Mouse (Mus musculus) left cerebral cortex, adult 9 months (tissue): ENCODE results near the gene Olfr814.
"Not testable (repeated sequence)": the region's sequence is repeated elsewhere in the genome, so short reads cannot be mapped to it uniquely, and the experiment has no call there.

Experiments
- DNase-seq, 2 experiments: peaks; one replicate each; pipeline ENCODE4 v3.0.0; 2022; ENCODE audit warnings: low spot score in 2 of 2

The Olfr814 gene

DNA sequence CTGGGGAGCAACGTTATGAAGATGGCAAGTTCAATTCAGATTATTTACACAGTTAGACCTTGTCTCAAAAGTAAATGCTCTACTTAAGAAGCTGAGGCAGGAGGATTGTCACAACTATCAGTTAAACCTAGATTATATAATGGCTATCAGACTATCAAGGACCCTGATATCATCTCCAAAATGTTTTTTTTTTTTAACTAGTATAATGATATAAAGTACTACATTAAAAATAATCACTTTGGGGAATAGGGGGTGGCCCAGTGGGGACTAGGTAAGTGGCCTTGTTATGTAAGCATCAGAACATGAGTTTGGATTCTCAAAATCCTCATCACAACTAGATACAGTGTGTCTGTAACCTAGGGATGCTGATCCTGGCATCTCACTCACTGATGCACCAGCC is at the start of gene Olfr814:
Olfr814 (minus strand) TSS at position 101 of the 400 bp plus-strand sequence.
- not testable (repeated sequence) for DNase-seq

DNA sequence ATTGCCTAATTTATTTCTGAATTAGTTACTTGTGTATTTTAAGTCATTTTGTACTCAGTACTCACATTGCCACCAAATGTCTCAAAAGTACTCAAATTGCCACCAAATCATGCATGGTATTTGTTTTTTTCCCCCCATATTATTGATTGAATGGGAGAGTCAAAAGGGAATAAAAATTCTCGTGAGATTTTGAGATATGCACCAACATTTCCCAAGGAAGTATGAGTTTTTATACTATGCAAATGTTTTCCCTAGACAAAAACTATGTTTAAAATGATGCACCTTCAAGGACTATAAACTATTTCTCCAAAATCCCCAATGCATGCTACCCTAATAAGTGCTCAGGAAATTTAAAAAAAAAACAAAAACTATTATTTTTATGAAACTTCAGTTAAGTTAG is 35.8 kb upstream of the Olfr814 start, which contains the start of gene Olfr816:
Olfr816 (minus strand) TSS at position 101 of the 400 bp plus-strand sequence.
- DNase-seq: no peak

DNA sequence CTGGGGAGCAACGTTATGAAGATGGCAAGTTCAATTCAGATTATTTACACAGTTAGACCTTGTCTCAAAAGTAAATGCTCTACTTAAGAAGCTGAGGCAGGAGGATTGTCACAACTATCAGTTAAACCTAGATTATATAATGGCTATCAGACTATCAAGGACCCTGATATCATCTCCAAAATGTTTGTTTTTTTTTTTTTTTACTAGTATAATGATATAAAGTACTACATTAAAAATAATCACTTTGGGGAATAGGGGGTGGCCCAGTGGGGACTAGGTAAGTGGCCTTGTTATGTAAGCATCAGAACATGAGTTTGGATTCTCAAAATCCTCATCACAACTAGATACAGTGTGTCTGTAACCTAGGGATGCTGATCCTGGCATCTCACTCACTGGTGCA is 26.1 kb upstream of the Olfr814 start, which contains the start of gene Olfr815:
Olfr815 (minus strand) TSS at position 101 of the 400 bp plus-strand sequence.
- not testable (repeated sequence) for DNase-seq

DNA sequence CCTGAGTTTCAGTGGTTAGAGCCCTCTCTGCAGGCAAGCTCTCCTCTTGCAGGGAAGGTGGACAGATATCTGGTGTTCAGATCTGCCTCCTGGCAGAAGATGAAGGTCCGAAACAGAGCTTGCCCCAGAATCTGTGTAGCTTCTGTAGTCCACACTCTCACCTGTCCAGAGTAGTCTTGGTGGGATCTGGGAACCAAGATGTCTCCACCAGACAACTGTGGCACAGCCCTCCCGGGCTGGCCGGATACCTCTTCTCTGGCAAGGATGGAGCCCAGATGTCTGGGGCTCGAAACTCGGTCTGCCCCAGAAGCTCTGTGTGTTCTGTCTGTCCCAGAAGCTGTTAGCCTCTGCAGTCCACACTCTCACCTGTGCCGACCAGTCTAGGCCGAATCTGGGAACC is 6.3 kb upstream of the Olfr814 start:
- no peak for DNase-seq

- DNase-seq: not testable (repeated sequence)
Measured at GRCm38 (mm10) chr10:129885496-129885895, 5.8 kb upstream of the Olfr814 start.

DNA sequence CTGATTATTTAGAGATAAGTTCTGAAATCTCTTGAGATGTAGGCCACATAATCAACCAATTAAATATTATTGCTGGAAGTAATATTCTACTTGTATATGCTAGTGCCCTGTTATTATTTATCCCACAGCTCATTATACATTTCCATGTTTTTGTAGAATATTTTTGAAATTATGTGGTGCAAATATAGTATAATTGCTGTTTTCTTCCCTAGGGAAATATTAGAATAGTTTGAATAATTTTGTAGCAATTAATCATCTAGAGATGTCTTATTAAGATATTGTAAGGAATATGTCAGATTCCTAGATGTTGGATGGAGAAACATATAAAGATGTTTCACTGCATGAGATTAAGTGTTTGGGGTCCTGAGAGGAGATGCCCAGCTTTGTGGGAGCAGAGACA is 24.6 kb downstream of the Olfr814 start, which contains the start of gene Olfr813:
Olfr813 (plus strand) TSS at position 301 of the 400 bp plus-strand sequence.
- DNase-seq: no peak

DNA sequence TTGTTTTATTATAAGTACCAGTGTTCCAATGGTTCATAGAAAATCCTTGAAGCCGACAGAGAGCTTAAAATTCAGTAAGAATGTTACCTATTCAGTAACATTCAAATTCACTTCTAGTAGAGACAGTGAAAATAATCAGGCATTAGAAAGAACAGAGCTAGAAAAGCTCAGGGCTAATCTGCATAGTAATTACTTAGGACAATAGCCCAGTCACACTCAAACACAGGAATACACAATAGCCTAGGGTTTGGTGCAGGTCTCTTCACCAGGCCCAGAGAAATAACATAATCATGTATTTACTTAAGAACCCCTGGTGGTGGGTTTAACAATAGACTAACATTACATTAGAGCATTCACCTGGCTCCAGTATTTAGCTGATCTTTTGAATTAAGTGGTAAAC is 32.3 kb downstream of the Olfr814 start:
- DNase-seq: no peak

DNA sequence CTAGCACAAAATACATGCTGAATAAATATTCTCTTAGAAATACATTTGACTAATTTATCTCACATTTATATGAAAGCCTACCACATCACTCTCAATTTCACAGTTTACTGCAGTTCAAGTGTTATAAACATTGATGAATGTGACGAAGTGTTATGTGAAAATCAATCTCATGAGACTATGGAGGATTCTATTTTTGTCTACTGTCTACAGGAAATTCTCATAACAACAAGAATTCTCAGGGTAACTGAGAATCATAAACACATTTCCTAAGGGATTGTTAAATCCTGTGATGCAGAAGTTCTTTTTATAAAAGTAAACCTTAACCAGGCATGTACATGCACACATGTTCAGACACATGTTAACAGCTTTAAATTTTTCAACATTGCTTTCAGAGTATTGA is 33.7 kb downstream of the Olfr814 start, which contains the start of gene Olfr812:
Olfr812 (minus strand) TSS at position 101 of the 400 bp plus-strand sequence.
- no peak for DNase-seq
